Mouse (Mus musculus): ENCODE measurements around the gene Spp1. TPM values are rescaled to one million over a fixed set of nuclear protein-coding genes. Genes with fewer than 3 reads are reported as not detected.

Spp1 gene
- total RNA-seq (2021) = 10 to 100 TPM; 52.8 to 84.0 TPM
- long read RNA-seq, experiment 1, transcript Spp1-201 (7 exons, 1,410 nt) = major isoform, 32 of 37 reads
- long read RNA-seq, experiment 1, partial matches to known transcripts = 0 of 37 reads
- long read RNA-seq, experiment 1, other reads (novel, unspliced or antisense) = 2 of 37 reads
- long read RNA-seq, experiment 2, transcript Spp1-201 (7 exons, 1,410 nt) = major isoform, 34 of 39 reads
- long read RNA-seq, experiment 2, partial matches to known transcripts = 1 of 39 reads
- long read RNA-seq, experiment 2, other reads (novel, unspliced or antisense) = 0 of 39 reads

- DNase-seq (ENCODE audit: low spot score in 2 of 2) = no peak
Measured at GRCm38 (mm10) chr5:104434835-104435301, at the start of gene Spp1. Gene Spp1 (plus strand): TSS chr5:104435118.

DNA sequence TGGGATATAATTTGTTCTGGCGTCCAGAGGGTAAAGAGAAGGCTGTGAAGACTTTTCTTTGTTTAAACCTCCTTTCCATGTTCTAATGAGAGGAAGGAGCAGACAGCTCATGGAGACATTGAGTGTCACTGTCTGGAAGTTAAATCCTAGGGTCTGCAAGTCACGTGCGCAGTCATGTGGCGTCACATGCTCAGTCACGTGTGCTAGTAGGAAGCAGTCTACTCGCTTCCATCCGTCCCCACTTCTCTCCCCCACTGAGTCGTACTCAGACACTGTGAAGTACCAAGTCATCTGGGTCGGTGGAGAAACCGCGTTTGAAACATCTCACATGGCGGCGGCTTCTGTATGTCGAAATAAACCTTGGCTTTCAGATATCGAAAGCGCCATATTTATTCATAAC lies 49.4 kb upstream of the Spp1 start:
- no peak for DNase-seq (ENCODE audit: low spot score in 2 of 2)

DNA sequence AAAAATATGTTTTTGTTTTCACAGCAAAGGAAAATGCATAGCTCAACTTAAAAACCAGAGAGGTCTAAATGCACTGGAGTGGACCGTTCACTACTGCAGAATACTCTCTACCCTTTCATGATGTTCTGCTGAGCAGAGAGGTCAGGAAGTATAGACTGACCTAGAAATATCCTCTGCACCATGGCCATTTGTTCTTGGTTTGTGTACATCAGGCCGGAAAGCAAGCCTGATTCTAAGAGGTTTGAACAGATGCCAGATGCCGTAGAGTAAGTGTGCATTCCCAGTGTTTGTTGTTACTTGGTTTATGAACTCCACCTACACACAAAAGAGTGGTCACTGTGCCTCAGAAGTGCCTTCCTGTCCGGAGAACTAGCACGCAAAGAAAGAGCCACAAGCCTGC lies 48.0 kb upstream of the Spp1 start:
- no peak for DNase-seq (ENCODE audit: low spot score in 2 of 2)

- no peak for DNase-seq (ENCODE audit: low spot score in 2 of 2)
Measured at GRCm38 (mm10) chr5:104390962-104391361, 44.0 kb upstream of the Spp1 start.

GRCm38 (mm10) chr5:104392784-104393183 lies 42.1 kb upstream of the Spp1 start:
- no peak for DNase-seq (ENCODE audit: low spot score in 2 of 2)

- no peak for DNase-seq (ENCODE audit: low spot score in 2 of 2)
Measured at GRCm38 (mm10) chr5:104396286-104396685, 38.6 kb upstream of the Spp1 start.

DNA sequence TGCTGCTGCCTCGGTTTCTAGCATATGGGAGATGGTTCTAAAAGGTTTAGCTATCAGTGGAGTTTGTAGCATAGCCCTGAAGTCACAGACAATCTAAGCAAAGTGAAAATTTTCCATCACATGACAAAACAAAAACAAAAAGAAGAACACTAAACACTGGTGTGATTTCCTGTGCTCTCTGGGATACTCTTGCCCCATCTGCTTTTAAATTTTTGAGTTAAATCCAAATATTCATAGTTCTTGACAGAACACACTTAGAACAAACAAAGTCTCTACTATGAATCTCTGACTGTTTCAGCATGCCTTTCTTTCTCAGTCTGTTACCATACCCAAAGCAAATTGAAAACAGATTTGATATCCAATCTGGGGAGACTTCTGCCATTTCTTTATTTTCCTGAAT lies 36.9 kb upstream of the Spp1 start:
- no peak for DNase-seq (ENCODE audit: low spot score in 2 of 2)

DNA sequence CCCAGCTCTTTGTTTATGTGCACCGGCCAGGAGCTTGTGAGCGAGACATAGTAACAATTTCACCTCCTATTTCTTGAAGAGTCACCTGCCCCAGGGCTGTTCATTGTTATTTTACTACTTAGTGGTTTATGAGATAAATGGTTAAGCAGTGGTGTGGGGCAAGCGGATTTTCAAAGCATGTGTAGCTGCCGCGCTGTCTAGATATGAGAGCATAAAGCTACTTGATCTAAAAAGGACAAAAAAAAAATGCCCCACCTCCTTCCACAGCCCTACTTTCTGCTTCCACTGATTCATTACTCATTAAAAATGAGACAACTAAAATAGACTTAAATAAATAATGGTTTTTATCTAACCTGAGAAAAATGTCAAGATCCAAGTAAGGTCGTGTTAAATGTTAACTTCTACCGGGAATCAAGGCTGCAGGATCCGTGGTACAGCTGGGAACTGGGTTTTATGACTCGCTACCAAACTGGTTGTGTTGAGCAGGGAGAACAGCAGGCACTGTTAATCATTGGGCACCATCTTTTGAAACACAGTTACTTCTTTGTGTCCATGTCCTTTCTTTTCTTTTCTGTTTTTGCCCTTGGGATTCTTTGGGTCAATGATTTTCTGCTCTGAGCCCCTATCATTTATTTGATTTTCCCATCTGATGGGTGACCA lies 35.5 kb upstream of the Spp1 start:
- no peak for DNase-seq (ENCODE audit: low spot score in 2 of 2)

GRCm38 (mm10) chr5:104399970-104400369 lies 34.9 kb upstream of the Spp1 start:
- DNase-seq (ENCODE audit: low spot score in 2 of 2) = no peak

DNA sequence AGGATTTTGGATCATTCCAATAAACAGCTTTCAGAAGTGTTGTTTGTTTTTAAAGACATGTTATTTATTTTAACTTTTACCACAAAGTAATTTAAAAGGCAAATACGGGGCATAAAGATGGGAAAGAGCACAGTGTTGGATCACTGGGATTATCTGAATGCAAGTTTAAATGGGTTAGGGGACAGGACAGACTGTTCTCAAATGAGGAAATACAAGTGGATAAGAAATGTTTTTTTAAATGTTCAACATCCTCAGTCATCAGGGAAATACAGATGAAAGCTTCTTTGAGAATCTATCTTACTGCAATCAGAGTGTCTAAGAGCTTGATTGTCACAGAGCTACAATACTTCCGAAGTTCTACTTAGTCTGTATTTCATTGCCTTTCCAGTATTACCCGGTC lies 32.3 kb upstream of the Spp1 start:
- DNase-seq (ENCODE audit: low spot score in 2 of 2) = no peak

DNA sequence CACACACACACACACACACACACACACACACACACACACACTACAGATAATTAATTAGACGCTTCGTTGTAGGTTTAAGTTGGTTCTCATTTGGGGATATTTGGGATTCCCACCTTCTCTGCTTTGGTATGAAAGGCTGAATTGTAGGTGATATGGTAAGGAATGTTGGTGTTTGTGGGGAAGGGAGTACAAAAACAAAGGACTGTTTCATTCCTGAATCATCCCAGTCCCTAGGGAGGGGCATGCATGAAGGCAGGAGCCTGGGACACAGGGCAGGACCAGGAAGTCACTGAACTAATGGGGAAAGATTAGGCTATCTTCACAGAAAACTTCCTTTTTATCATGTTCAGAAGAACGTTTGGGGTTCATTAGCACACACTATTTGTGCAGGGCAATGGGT lies 31.6 kb upstream of the Spp1 start:
- DNase-seq (ENCODE audit: low spot score in 2 of 2) = no peak

DNA sequence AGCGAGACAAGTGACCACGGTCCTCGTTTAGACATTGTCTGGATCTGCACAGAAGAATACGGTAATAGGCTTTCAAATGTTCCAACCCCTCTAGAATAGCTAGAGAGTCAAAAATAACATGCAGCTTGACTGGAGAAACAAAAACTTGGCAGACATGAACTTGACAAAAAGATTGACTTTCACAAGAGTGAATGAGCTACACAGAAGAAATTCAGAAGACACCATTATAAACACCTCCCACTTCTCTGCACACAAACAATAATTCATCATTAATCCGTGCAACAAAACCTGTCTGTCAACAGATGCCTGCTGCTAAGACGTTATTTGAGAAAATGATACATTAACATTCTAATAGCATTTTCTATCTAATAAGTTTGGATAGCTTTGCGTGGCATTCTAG lies 30.4 kb upstream of the Spp1 start:
- no peak for DNase-seq (ENCODE audit: low spot score in 2 of 2)

DNA sequence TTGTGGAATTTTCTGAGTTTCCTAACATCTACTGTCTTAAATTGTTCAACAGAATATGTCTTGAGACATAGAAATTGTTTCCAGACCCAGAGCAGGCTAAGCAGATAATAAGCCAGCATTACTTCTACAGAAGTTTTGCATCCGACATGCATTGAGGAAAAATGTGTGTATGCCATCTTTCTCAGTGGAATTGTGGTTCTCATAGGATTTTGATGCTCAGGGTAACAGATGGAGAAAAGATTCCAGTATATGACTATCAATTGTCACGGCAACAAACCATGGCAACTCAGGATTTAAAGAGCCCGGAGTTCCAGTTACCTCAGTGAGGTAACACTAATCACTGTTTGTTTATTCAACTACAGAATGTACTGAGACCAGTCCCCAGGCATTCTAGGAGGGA lies 29.9 kb upstream of the Spp1 start:
- no peak for DNase-seq (ENCODE audit: low spot score in 2 of 2)

GRCm38 (mm10) chr5:104406756-104407155 lies 28.2 kb upstream of the Spp1 start:
- no peak for DNase-seq (ENCODE audit: low spot score in 2 of 2)

DNA sequence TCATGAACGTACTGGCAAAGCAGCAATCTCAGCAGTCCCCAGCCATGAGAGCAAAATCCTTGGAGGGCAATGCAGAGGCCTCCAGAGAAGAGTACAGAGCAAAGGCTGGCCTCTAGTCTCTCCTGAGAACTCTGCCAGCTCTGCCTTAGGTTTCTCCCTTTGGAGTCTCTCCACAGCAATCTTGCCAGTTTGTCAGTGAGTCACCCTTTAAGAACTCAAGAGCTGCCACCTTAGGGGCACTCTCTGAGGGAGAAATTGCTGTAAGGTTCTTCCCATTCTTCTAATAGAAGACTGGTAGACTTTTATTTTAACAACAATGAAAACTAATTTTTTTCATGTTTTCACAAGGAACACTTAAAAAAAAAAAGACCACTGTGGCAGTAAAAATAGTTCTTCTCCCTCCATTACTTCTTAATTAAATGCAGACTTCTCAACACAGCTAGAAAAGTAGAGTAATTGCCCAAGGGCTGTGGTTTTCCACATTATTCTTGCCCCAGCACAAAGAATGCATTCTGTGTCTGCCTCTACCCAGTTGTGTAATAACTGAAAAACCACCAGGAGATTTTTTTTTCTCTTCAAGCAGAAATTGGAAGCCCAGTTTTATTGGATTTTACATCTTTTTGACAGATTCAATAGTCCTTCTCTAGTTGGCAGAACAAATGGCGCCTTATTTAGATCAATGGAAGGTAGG lies 27.2 kb upstream of the Spp1 start:
- no peak for DNase-seq (ENCODE audit: low spot score in 2 of 2)

- DNase-seq (ENCODE audit: low spot score in 2 of 2) = no peak
Measured at GRCm38 (mm10) chr5:104408549-104408948, 26.4 kb upstream of the Spp1 start.

- DNase-seq (ENCODE audit: low spot score in 2 of 2) = no peak
Measured at GRCm38 (mm10) chr5:104415999-104416398, 18.9 kb upstream of the Spp1 start.

DNA sequence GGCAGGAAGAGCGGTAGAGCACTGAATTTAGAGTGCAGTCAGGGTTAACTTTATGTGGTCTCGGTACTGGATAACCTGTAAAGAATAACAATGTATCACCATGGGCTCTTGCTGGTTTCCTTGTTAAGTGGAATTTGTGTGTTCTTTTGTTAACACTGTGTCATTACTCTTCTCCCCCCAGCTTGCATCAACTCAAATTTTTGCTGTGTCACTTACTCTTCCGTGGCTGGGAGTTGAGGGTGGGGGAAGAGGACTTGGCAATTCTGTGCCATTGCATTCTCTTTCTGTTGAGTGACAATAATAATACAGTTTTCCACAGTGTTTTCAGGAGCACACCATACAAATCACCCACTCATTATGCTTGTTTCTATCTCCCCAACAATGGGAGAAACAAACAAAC lies 17.9 kb upstream of the Spp1 start:
- DNase-seq (ENCODE audit: low spot score in 2 of 2) = no peak

DNA sequence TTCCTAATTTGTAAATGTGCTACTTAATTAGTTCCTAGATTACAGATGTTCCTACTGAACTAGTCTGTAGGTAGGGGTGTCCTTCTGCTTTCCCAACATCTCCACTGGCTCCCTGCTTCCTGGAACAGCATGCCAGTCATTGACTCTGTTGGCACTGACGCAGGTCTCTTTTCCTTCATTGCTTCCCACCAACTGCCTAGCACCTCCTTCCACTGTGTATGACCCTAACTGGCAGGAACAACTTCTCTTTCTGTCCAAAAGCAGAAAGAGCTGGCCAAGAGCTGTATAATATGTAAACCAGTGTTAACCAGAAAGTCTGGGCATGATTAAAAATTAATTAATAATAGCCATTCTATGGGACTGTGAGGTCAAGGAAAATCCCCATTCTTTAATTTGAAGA lies 17.2 kb upstream of the Spp1 start:
- no peak for DNase-seq (ENCODE audit: low spot score in 2 of 2)

- no peak for DNase-seq (ENCODE audit: low spot score in 2 of 2)
Measured at GRCm38 (mm10) chr5:104422039-104422438, 12.9 kb upstream of the Spp1 start.

DNA sequence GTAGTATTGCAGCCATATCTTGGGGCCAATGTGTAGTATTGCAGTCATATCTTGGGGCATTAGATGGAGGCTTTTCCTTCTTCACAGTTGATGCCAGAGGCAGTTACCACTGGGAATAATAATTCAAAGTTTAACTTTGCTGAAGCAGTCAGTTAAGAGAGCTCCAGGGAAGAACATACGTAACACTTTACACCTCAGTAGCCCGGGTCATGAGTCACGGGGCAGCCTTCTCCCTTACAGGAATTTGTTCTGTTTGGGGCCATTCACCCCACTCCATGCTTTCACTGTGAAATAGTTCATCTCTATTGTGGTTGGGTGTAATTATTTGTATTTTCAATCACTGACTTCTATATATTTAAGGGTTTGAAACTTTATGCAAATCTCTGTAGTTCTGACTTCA lies 11.1 kb upstream of the Spp1 start:
- no peak for DNase-seq (ENCODE audit: low spot score in 2 of 2)

DNA sequence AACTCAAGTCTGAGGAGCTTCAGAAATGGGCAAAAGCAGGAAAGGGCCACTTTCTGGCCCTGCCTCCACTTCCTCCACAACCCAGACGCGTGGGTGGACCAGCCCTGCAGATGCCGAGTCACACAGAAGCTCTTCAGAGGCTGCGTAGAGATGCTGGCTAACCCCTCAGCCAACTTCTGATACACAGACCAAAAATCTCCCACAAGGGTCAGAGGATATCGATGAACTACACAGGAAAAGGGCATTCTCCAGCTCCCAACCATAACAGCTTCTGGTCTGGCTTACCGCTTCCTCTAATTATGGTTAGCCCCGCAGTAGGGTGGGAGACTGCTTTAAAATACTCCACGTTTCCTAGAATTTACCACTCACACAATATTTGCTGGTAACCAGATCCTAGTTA lies 9.0 kb upstream of the Spp1 start:
- no peak for DNase-seq (ENCODE audit: low spot score in 2 of 2)

Measured in adrenal gland, adult 18-20 months (tissue).